Mouse (Mus musculus) myocyte (in vitro differentiated cells): ENCODE measurements around the gene Gpr157.

ENCODE experiments used
- CEBPB ChIP-seq: IDR thresholded peaks from 2 replicates; pipeline ENCODE4 v1.6.1; 2011; ENCODE audit warnings: mild to moderate bottlenecking, moderate library complexity; ENCODE audit not compliant: poor library complexity, insufficient read depth, severe bottlenecking
- E2F4 ChIP-seq: IDR thresholded peaks from one replicate; pipeline ENCODE4 v1.6.1; 2011; ENCODE audit warnings: mild to moderate bottlenecking, control low read depth, moderate library complexity; ENCODE audit not compliant: insufficient read depth
- MYOD1 ChIP-seq, 3 experiments: IDR thresholded peaks; one replicate each; pipeline ENCODE4 v1.6.1; 2011; ENCODE audit warnings: control low read depth in 2 of 3, low read depth in 2 of 3, mild to moderate bottlenecking in 2 of 3, moderate library complexity in 1 of 3; ENCODE audit not compliant: insufficient read length in 2 of 3, control insufficient read depth in 1 of 3
- MYOG ChIP-seq, 3 experiments: IDR thresholded peaks; one replicate each; pipeline ENCODE4 v1.6.1; 2011; ENCODE audit warnings: control low read depth in 2 of 3, low read depth in 2 of 3, mild to moderate bottlenecking in 2 of 3; ENCODE audit not compliant: insufficient read length in 2 of 3, control insufficient read depth in 1 of 3, insufficient read depth in 1 of 3
- POLR2A ChIP-seq: IDR thresholded peaks from one replicate; pipeline ENCODE4 v1.6.1; 2011; ENCODE audit warnings: low read depth, mild to moderate bottlenecking, control low read depth, moderate library complexity; ENCODE audit not compliant: insufficient read length
- SRF ChIP-seq: IDR thresholded peaks from one replicate; pipeline ENCODE4 v1.6.1; 2011; ENCODE audit warnings: low read depth; ENCODE audit not compliant: control insufficient read depth, insufficient read length
- TCF12 ChIP-seq: IDR thresholded peaks from one replicate; pipeline ENCODE4 v1.6.1; 2011; ENCODE audit warnings: mild to moderate bottlenecking, control low read depth; ENCODE audit not compliant: poor library complexity, insufficient read depth, severe bottlenecking

DNA sequence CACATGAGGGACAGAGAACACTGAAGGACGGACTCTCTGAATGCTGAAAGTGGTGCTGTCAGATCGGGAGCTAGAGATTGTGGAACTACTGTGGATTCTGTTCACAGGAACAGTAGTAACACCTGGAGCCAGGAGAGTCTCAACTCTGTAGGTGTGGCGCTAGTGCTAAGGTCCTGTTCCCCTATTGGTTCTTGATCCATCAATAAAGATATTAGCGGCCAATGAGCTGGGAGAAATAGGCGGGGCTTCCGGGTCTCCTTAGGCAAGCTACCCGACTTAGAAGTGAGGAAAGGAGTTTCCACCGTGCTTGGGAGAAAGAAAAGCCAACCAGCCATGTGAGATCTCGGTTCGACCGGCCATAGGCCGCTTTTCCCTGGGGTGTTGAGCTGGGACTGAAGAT, 57.1 kb downstream of the Gpr157 start:
- no peak for TF ChIP-seq CEBPB
- no peak for TF ChIP-seq POLR2A
- no peak for TF ChIP-seq MYOG (IDR thresholded peaks at IDR 0.05; ENCODE audit: control insufficient read depth in 1 of 3, insufficient read depth in 1 of 3, insufficient read length in 2 of 3, low read depth in 2 of 3)
- no peak for TF ChIP-seq SRF
- TF ChIP-seq TCF12: no peak
- no peak for TF ChIP-seq E2F4
- TF ChIP-seq MYOD1 (IDR thresholded peaks at IDR 0.05; ENCODE audit: control insufficient read depth in 1 of 3, insufficient read length in 2 of 3, low read depth in 2 of 3): no peak
